Mouse (Mus musculus) megakaryocyte-erythroid progenitor cell, adult 5 weeks (primary cell): ENCODE measurements around the gene Mrm2. TPM values are rescaled to one million over a fixed set of nuclear protein-coding genes. Genes with fewer than 3 reads are reported as not detected.

Experiments
- polyA plus RNA-seq: library from polyadenylated mRNA; stranded (reverse); fragments of >175 nt; gene quantifications from 2 replicates; pipeline ENCODE4 v1.2.3, GENCODE M21; 2012

Gene Mrm2
- 6.5 and 8.3 TPM in 2 replicates for polyA plus RNA-seq

GRCm38 (mm10) chr5:140331615-140332512 is at the start of gene Mrm2:
Gene Mrm2, minus strand, starts transcription at chr5:140331898.

GRCm38 (mm10) chr5:140321042-140321755 is 10.5 kb downstream of the Mrm2 start, which contains the start of the genes Mad1l1 and Nudt1:
Gene Mad1l1, minus strand, starts transcription at chr5:140321552.
Gene Nudt1, plus strand, starts transcription at chr5:140321656.

Other genes starting within 250 kb of the Mrm2 start
- 23.2 and 33.5 TPM in 2 replicates for gene Mad1l1, start 10.3 kb downstream of the Mrm2 start, polyA plus RNA-seq
- 17.5 and 23.1 TPM in 2 replicates for gene Nudt1, start 10.2 kb downstream of the Mrm2 start, polyA plus RNA-seq
- 13.8 and 19.4 TPM in 2 replicates for gene Snx8, start 57.4 kb upstream of the Mrm2 start, polyA plus RNA-seq
- gene Eif3b, start 87.4 kb upstream of the Mrm2 start, polyA plus RNA-seq = 119 and 151 TPM in 2 replicates
- 0.03 and 0.10 TPM in 2 replicates for gene Gm4869, start 113.7 kb upstream of the Mrm2 start, polyA plus RNA-seq
- 116 and 179 TPM in 2 replicates for gene Chst12, start 173.7 kb upstream of the Mrm2 start, polyA plus RNA-seq
- 0.24 TPM in 1 of 2 replicates, not detected in the other for gene Grifin, start 233.2 kb upstream of the Mrm2 start, polyA plus RNA-seq